Mouse (Mus musculus) ES-Bruce4 (cell line): ENCODE results near the gene Rbm12. TPM values are rescaled to one million over a fixed set of nuclear protein-coding genes. Genes with fewer than 3 reads are reported as not detected.

ENCODE experiments used
- H3K27ac ChIP-seq: 2 replicates; pipeline ENCODE4 v1.5.1; 2012; ENCODE audit warnings: low read length, inconsistent platforms; ENCODE audit not compliant: insufficient read depth
- H3K27me3 ChIP-seq: 2 replicates; pipeline ENCODE4 v1.6.1; 2012; ENCODE audit warnings: mild to moderate bottlenecking, low read length, inconsistent platforms; ENCODE audit not compliant: control insufficient read depth, poor library complexity, insufficient read depth, severe bottlenecking
- H3K36me3 ChIP-seq: 2 replicates; pipeline ENCODE4 v1.6.1; 2012; ENCODE audit warnings: inconsistent platforms, mild to moderate bottlenecking, low read length, moderate library complexity; ENCODE audit not compliant: control insufficient read depth, poor library complexity, insufficient read depth, severe bottlenecking
- H3K4me1 ChIP-seq: one replicate; pipeline ENCODE4 v1.8.1; 2011; ENCODE audit warnings: low read length; ENCODE audit not compliant: control insufficient read depth, insufficient read depth
- H3K4me3 ChIP-seq: 2 replicates; pipeline ENCODE4 v1.5.1; 2011; ENCODE audit warnings: low read depth, mild to moderate bottlenecking, low read length
- H3K9ac ChIP-seq: 2 replicates; pipeline ENCODE4 v1.6.1; 2012; ENCODE audit warnings: low read depth, mild to moderate bottlenecking, inconsistent platforms; ENCODE audit not compliant: poor library complexity, severe bottlenecking
- H3K9me3 ChIP-seq: replicated peaks from 2 replicates; pipeline ENCODE4 v1.6.1; 2012; ENCODE audit warnings: mild to moderate bottlenecking, low read length, inconsistent platforms; ENCODE audit not compliant: control insufficient read depth, poor library complexity, insufficient read depth, severe bottlenecking
- CTCF ChIP-seq: IDR thresholded peaks from one replicate; pipeline ENCODE4 v1.8.1; 2011; ENCODE audit warnings: low read depth, low read length
- EP300 ChIP-seq: IDR thresholded peaks from 2 replicates; pipeline ENCODE4 v1.6.1; 2011; ENCODE audit warnings: low read depth, low read length; ENCODE audit not compliant: insufficient read depth
- POLR2A ChIP-seq: IDR thresholded peaks from one replicate; pipeline ENCODE4 v1.8.1; 2011; ENCODE audit warnings: low read length; ENCODE audit not compliant: insufficient read depth
- polyA plus RNA-seq: library from polyadenylated mRNA; stranded (reverse); fragments of >200 nt; gene quantifications from 2 replicates; pipeline ENCODE4 v1.2.4, GENCODE M21; 2011; ENCODE audit warnings: low read depth; ENCODE audit not compliant: missing spikeins, insufficient read depth, insufficient read length

Gene Rbm12
- 64.5 and 78.1 TPM in 2 replicates for polyA plus RNA-seq

DNA sequence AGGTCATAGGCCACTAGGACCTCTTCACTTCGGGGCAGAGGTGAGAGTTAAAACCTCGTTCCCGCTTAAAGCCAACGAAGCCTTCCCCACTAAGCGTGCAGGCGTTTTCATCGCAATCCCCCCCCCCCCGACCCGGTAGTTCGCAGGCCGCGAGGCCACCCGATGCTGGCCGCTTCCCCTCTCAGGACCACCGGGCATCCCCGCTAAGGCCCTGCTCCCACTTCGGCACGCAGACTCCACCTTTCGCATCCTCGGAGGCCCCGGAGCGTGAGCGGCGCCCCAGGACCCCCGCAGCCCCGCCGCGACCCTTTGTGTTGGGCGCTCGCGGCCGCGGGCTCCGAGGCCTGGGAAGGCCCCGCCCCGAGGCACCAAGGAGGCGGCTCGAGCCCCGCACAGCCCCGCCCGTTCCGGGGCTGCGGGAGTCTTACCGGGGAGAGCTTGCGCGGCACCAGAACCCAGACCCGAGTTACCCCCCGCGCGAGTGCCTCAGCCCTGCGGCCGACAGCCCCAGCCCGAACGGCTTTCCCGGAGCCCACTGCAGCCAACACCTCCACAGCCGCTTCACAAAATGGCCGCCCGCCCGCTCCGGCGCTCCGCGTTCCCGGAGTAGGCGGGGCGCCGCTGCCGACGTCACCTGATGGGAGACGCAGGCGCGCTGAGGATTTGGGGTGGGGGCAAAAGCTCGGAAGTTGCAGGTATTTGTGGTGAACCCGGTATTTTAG lies at the start of gene Rbm12, which contains the start of gene Cpne1:
TSS of gene Rbm12 (minus strand) at position 621 of the 722 bp plus-strand sequence.
TSS of gene Cpne1 (minus strand) at position 608 of the 722 bp plus-strand sequence.
- Histone ChIP-seq H3K36me3 (peaks cover 3% of the 10 kb centered on the region), H3K9me3 (peaks cover 10% of the 10 kb centered on the region), H3K4me1 (no peaks in the 10 kb centered on the region), H3K27me3 (no peaks in the 10 kb centered on the region), H3K27ac (peak within 1 kb of the TSS; percentile 73), H3K9ac (peak within 1 kb of the TSS; percentile 97), H3K4me3 (peak within 1 kb of the TSS; percentile 97)
- TF ChIP-seq EP300 (no peak), CTCF (no peak), POLR2A (peak; percentile 59)

GRCm38 (mm10) chr2:156151538-156151937 lies 39.8 kb upstream of the Rbm12 start:
- H3K4me1 ChIP-seq, result no peaks in the 10 kb centered on the region
- H3K4me3 ChIP-seq, result no peak overlapping the region
- peaks cover 64% of the 10 kb centered on the region for H3K36me3 ChIP-seq

GRCm38 (mm10) chr2:156147316-156147915 lies 35.6 kb upstream of the Rbm12 start:
- H3K4me3 ChIP-seq, result no peak overlapping the region
- H3K36me3 ChIP-seq, result peaks cover 40% of the 10 kb centered on the region
- no peaks in the 10 kb centered on the region for H3K9me3 ChIP-seq
- no peak for TF ChIP-seq EP300
- H3K27me3 ChIP-seq, result no peaks in the 10 kb centered on the region
- H3K27ac ChIP-seq, result no peak overlapping the region
- no peaks in the 10 kb centered on the region for H3K4me1 ChIP-seq
- no peak overlapping the region for H3K9ac ChIP-seq

More at GRCm38 (mm10) chr2:156151538-156151937, 39.8 kb upstream of the Rbm12 start:
- no peak overlapping the region for H3K27ac ChIP-seq
- no peak for TF ChIP-seq POLR2A
- TF ChIP-seq CTCF, result no peak
- TF ChIP-seq EP300, result no peak
- H3K27me3 ChIP-seq, result no peaks in the 10 kb centered on the region
- no peaks in the 10 kb centered on the region for H3K9me3 ChIP-seq
- no peak overlapping the region for H3K9ac ChIP-seq

- TF ChIP-seq CTCF (no peak), POLR2A (no peak), EP300 (no peak)
- no peaks in the 10 kb centered on the region for H3K27me3 ChIP-seq
Observed at GRCm38 (mm10) chr2:156146272-156146989, 34.7 kb upstream of the Rbm12 start.

GRCm38 (mm10) chr2:156145486-156146130 lies 33.8 kb upstream of the Rbm12 start:
- Histone ChIP-seq H3K4me1 (no peaks in the 10 kb centered on the region), H3K27me3 (no peaks in the 10 kb centered on the region), H3K9ac (no peak overlapping the region), H3K27ac (no peak overlapping the region), H3K9me3 (no peaks in the 10 kb centered on the region), H3K4me3 (no peak overlapping the region), H3K36me3 (peaks cover 32% of the 10 kb centered on the region)
- TF ChIP-seq POLR2A (no peak), EP300 (no peak), CTCF (no peak)

More at GRCm38 (mm10) chr2:156146272-156146989, 34.7 kb upstream of the Rbm12 start:
- Histone ChIP-seq H3K9me3 (no peaks in the 10 kb centered on the region), H3K36me3 (peaks cover 38% of the 10 kb centered on the region), H3K27ac (no peak overlapping the region; the same call in 1 of the 2 replicates), H3K4me3 (no peak overlapping the region), H3K4me1 (no peaks in the 10 kb centered on the region), H3K9ac (no peak overlapping the region)
